Comparison of ENCODE assay signal across 9 mouse cellular contexts in the genomic region with DNA sequence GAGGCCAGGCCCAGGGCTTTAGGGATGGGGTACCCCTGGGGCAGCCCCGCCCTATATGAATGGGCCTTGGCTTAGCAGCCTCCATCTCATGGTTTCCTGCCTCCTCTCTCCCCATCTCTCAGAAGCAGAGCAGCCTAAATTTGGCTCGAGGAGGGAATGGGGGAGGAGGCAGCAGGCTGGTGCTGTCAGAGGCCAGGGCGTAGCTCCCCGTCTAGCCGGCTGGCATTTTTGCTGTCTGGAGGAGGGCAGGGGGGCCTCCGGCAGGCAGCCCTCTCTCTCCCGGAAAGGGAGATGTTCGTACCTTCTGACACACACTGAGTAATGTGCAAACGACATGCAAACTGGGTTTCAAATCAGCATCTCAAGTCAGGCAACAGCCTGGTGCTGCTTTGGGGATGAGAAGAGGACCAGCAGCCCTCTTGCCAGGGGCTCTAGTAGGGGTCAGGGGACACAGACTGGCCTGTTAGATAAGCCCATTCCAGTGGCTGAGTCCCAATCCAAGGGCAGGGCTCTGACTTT. TPM values are rescaled to one million over a fixed set of nuclear protein-coding genes. Genes with fewer than 3 reads are reported as not detected.
A peak's percentile ranks its signal among the peaks of the same experiment; 100 is the strongest.
DNase-seq lines count a peak whose midpoint lies in the region; ATAC-seq and TF ChIP-seq lines count a peak whose summit lies in the region.
"Had no signal": no experiment of that assay in that cellular context is flagged by ENCODE, and none has a peak within 500 bp of the region (broad histone marks: within the 10 kb centered on the region; RNA-seq: fewer than 3 reads in every experiment).

No protein-coding gene starts in this region.

- peak overlapping the region; percentile 98 for H3K4me2 ChIP-seq in lung, embryonic 15.5 days
- no peak overlapping the region for H3K4me2 ChIP-seq in forebrain, embryonic 16.5 days (ENCODE audit: low read length)
- peak overlapping the region; percentile 15; the same call in 1 of the 2 replicates for H3K4me2 ChIP-seq in limb, embryonic 12.5 days

- H3K4me1 ChIP-seq in lung, embryonic 15.5 days = peaks cover 35% of the 10 kb centered on the region
- peaks cover 67% of the 10 kb centered on the region for H3K4me1 ChIP-seq in forebrain, embryonic 16.5 days (replicated peaks; ENCODE audit: control insufficient read depth, insufficient read depth, low read length)
- peaks cover 46% of the 10 kb centered on the region for H3K4me1 ChIP-seq in limb, embryonic 12.5 days (replicated peaks)
- peaks cover 45% of the 10 kb centered on the region for H3K4me1 ChIP-seq in olfactory bulb, adult 2 months (ENCODE audit: control insufficient read depth, insufficient read depth, low read length)

- no peak for TF ChIP-seq CTCF in olfactory bulb, adult 2 months (IDR thresholded peaks at IDR 0.05; ENCODE audit: insufficient read depth, low read depth, low read length)

- DNase-seq in lung, postnatal 4 days = no peak
- DNase-seq in cerebellum, adult 18-20 months = peak; percentile 67 to 75
- DNase-seq in gastrocnemius, adult 8-10 months (ENCODE audit: low spot score in 2 of 2) = no peak
- DNase-seq in lung, postnatal 36 days = no peak

- peak overlapping the region; percentile 56 for H3K27ac ChIP-seq in lung, embryonic 15.5 days
- peak overlapping the region; percentile 96 for H3K27ac ChIP-seq in forebrain, embryonic 16.5 days (ENCODE audit: low read length)
- H3K27ac ChIP-seq in limb, embryonic 12.5 days = no peak overlapping the region
- H3K27ac ChIP-seq in olfactory bulb, adult 2 months (ENCODE audit: insufficient read depth, low read depth, low read length) = peak overlapping the region; percentile 66

- no peaks in the 10 kb centered on the region for H3K9me3 ChIP-seq in lung, embryonic 15.5 days
- no peaks in the 10 kb centered on the region for H3K9me3 ChIP-seq in forebrain, embryonic 16.5 days (ENCODE audit: control insufficient read depth, low read length)
- no peaks in the 10 kb centered on the region for H3K9me3 ChIP-seq in limb, embryonic 12.5 days

- no peak overlapping the region for H3K4me3 ChIP-seq in lung, embryonic 15.5 days
- H3K4me3 ChIP-seq in forebrain, embryonic 16.5 days (replicated peaks; ENCODE audit: low read length) = no peak overlapping the region
- no peak overlapping the region for H3K4me3 ChIP-seq in limb, embryonic 12.5 days (replicated peaks)
- H3K4me3 ChIP-seq in olfactory bulb, adult 2 months (ENCODE audit: insufficient read depth, low read depth, low read length) = no peak overlapping the region

- ATAC-seq in lung, embryonic 15.5 days (ENCODE audit: borderline replicate concordance, extremely low read depth, low FRiP score, low TSS enrichment) = peak; percentile 9; the same call in 1 of the 2 replicates
- ATAC-seq in forebrain, embryonic 16.5 days = no peak; the same call in 1 of the 2 replicates
- no peak for ATAC-seq in limb, embryonic 12.5 days (ENCODE audit: insufficient number of reproducible peaks, insufficient read depth, low FRiP score, low TSS enrichment, low read depth)

- H3K9ac ChIP-seq in lung, embryonic 15.5 days = no peak overlapping the region
- H3K9ac ChIP-seq in forebrain, embryonic 16.5 days (replicated peaks; ENCODE audit: low read depth, low read length) = 0 out of 2 replicates have a peak overlapping the region, but pooled peaks have one; percentile 1
- H3K9ac ChIP-seq in limb, embryonic 12.5 days (replicated peaks) = no peak overlapping the region

- WGBS in lung, embryonic 15.5 days = 16% methylated on average over 9 of the region's 9 CpGs
- 19% methylated on average over 9 of the region's 9 CpGs for WGBS in forebrain, embryonic 16.5 days
- 15% methylated on average over 9 of the region's 9 CpGs for WGBS in limb, embryonic 12.5 days
- WGBS in olfactory bulb, adult 2 months = 19% methylated on average over 9 of the region's 9 CpGs

- peaks cover 15% of the 10 kb centered on the region for H3K27me3 ChIP-seq in lung, embryonic 15.5 days
- no peaks in the 10 kb centered on the region for H3K27me3 ChIP-seq in forebrain, embryonic 16.5 days (replicated peaks; ENCODE audit: control insufficient read depth, insufficient read depth, low read length)
- H3K27me3 ChIP-seq in limb, embryonic 12.5 days = peaks cover 50% of the 10 kb centered on the region

- no peaks in the 10 kb centered on the region for H3K36me3 ChIP-seq in lung, embryonic 15.5 days
- H3K36me3 ChIP-seq in forebrain, embryonic 16.5 days (ENCODE audit: control insufficient read depth, insufficient read depth) = no peaks in the 10 kb centered on the region
- no peaks in the 10 kb centered on the region for H3K36me3 ChIP-seq in limb, embryonic 12.5 days

- no peak for TF ChIP-seq POLR2A in olfactory bulb, adult 2 months (IDR thresholded peaks at IDR 0.05; ENCODE audit: insufficient read depth, low read depth, low read length)

RNA-seq across cellular contexts. Expression of gene 4930404H24Rik, which starts 1.8 kb away (rescaled TPM):
- not detected in 2 replicates for polyA plus RNA-seq in lung, embryonic 15.5 days (2015; fragmentation: Nextera tagmentation; extraction: Ambion mirVana)
- not detected in 2 replicates for polyA plus RNA-seq in forebrain, embryonic 16.5 days (2015; fragmentation: Nextera tagmentation; extraction: Ambion mirVana)
- polyA plus RNA-seq in limb, embryonic 12.5 days (2016; fragmentation: Nextera tagmentation; extraction: Ambion mirVana) = not detected in 2 replicates
- polyA plus RNA-seq in olfactory bulb, adult 2 months (2012; ENCODE audit: insufficient read depth, insufficient read length, low replicate concordance, missing spikeins) = not detected in 2 replicates
- total RNA-seq in gastrocnemius, adult 8-10 months (2022) = not detected
- polyA plus RNA-seq: limb, embryonic 11.5 days had no signal

RNA-seq across cellular contexts. Expression of gene Nol4l, which starts 35.4 kb away (rescaled TPM):
- polyA plus RNA-seq in lung, embryonic 15.5 days (2015; fragmentation: Nextera tagmentation; extraction: Ambion mirVana) = 10.2 and 11.3 TPM in 2 replicates
- 47.8 and 50.4 TPM in 2 replicates for polyA plus RNA-seq in forebrain, embryonic 16.5 days (2015; fragmentation: Nextera tagmentation; extraction: Ambion mirVana)
- 12.5 and 12.6 TPM in 2 replicates for polyA plus RNA-seq in limb, embryonic 12.5 days (2016; fragmentation: Nextera tagmentation; extraction: Ambion mirVana)
- 194 TPM in 1 of 2 replicates, not detected in the other for polyA plus RNA-seq in olfactory bulb, adult 2 months (2012; ENCODE audit: insufficient read depth, insufficient read length, low replicate concordance, missing spikeins)
- total RNA-seq in gastrocnemius, adult 8-10 months (2022) = under 1 TPM; 0.29 to 0.94 (median 0.41) TPM

Comparison
In these comparisons a context has a peak if more than half of its experiments do, and no peak if none do; other contexts are left out.
1. DNase-seq: peak in cerebellum, adult 18-20 months (2 of 2); none in lung, postnatal 4 days (0 of 2), gastrocnemius, adult 8-10 months (0 of 2) and lung, postnatal 36 days (single experiment).